Mouse (Mus musculus) spleen, adult 18-20 months (tissue): ENCODE data around the gene Dnaic2.

Experiments used
- DNase-seq, 2 experiments: peaks; one replicate each; pipeline ENCODE4 v3.0.0; 2022; ENCODE audit warnings: mixed read lengths in 2 of 2

Dnaic2 gene

GRCm38 (mm10) chr11:114726965-114727825, at the start of gene Dnaic2:
Gene Dnaic2 (plus strand): TSS chr11:114727408.
- peak; percentile 35 to 36 for DNase-seq

DNA sequence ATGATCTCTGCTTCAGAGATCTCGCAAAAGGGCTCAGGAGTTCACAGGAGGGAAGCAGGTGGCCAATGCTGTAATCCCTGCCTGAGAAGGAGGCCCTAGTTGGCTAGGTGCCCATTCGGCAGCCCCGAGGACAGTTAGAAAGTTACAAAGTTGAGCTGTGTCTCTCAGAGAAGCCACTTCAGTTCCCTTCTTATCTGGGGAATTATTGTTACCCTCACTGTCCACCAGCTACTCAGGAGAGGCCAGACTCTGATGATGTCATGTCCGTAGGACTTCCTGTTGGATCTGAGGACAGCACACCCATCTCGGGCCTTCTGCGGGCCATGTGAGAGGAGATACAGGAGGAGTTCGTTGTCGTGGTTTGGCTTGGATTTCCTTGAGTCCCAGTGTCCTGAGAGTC, 47.6 kb upstream of the Dnaic2 start:
- no peak for DNase-seq

DNA sequence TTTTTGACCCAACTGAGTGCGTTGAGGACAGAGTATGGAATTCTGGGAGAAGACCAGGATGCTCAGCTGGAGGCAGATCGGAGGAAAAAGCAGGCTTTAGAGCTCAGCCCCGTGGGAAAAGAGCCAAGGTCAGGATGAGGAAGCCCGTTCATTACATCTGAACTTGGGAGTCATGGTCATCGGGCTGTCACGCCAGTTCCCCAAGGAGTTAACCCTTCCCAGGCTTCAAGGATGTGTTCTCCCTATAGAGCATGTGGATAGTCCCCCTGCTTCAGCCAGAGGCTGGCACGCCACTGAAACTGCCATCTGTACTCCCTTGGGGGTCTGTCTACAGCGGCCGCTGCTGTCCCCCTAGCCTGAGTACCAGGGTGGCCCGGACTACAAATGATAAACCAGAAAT, 46.9 kb upstream of the Dnaic2 start:
- DNase-seq, result no peak

DNA sequence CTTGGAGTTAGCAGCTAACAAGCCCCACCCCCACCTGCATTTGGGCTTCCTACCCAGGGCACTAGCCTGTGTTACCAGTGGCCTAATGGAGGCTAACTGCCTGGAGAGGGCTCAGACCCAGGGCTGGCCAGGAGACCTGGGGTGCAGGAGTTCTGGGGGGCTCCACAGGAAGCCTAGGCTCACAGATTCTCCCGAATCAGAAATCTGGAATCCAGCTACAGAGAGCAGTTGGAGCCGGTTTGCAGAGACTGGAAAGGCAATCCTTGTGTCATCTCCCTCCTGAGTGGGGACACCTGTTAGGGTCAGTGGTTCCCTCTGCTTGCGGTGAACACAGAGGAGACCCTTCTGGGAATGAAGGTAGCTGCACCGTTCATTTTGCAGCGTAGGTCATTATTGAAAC, 46.2 kb upstream of the Dnaic2 start:
- DNase-seq, result no peak

GRCm38 (mm10) chr11:114682321-114682900, 44.8 kb upstream of the Dnaic2 start:
- no peak for DNase-seq

- DNase-seq, result no peak
Measured at GRCm38 (mm10) chr11:114683029-114683721, 44.0 kb upstream of the Dnaic2 start.

- DNase-seq, result peak in 1 of 2 experiments; percentile 13
Measured at GRCm38 (mm10) chr11:114683722-114684621, 43.2 kb upstream of the Dnaic2 start.

DNA sequence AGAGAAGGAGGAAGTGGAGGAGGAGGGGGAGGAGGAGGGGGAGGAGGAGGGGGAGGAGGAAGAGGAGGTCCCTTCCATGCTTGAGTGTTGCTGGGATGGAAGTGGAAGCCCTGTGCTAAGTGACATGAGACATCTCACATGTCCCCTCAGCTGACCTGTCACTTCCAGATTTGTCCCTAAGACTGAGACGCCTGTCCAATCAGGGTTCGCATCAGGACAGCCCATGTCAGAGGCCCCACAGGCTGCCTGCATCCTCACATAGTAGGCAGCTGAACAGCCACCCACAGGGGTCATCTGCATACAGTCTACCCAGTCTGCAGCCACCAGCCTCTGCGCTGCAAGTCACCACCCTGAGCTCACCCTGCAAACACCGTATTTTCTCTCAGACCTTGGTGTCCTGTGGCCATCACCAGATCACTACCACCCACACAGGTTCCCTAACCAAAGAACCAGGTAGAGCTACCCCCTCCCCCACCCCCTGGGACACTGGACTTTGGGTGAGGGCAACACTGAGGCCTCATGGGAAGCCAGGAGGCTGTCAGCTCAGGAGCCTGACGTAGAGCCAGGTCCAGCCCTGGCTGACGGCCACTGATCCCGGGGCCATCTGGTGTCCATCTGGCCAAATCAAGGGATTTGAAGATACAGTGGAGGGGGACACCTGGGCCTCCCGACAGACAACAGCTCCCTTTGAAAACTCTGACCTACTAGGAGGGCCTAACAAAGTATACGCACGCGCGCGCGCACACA, 42.4 kb upstream of the Dnaic2 start:
- DNase-seq, result no peak

- no peak for DNase-seq
Measured at GRCm38 (mm10) chr11:114685526-114686040, 41.6 kb upstream of the Dnaic2 start.

DNA sequence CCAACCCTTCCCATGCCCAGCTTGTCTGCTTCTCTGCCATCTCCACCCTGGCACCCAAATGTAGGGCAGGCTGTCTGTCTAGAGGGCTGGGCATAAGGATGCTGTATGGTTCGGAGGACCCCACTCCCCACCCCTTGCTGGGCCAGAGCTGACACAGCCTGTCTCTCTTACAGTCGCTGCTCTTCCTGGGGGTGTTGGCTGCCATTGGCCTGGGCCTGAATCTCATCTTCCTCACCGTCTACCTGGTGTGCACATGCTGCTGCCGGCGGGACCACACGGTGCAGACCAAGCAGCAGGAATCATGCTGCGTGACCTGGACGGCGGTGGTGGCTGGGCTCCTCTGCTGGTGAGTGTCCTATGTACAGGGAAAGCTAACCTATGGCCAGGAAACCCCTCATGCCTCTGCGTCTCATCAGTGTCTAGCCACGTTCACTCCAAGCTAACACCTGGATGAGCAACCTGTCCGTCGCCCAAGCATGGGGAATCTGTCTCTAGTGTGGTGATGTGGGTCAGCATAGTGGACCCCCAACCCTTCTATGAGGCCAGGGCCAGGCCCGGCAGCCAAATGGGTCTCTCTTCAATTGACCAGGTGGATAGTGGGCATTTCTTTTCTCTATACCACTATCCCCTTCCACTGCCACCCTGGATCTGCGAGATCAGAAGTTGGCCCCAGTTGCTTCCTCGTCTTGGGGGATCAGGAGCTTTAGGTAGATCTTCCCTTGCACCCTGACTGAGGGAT, 40.8 kb upstream of the Dnaic2 start:
- no peak for DNase-seq

DNA sequence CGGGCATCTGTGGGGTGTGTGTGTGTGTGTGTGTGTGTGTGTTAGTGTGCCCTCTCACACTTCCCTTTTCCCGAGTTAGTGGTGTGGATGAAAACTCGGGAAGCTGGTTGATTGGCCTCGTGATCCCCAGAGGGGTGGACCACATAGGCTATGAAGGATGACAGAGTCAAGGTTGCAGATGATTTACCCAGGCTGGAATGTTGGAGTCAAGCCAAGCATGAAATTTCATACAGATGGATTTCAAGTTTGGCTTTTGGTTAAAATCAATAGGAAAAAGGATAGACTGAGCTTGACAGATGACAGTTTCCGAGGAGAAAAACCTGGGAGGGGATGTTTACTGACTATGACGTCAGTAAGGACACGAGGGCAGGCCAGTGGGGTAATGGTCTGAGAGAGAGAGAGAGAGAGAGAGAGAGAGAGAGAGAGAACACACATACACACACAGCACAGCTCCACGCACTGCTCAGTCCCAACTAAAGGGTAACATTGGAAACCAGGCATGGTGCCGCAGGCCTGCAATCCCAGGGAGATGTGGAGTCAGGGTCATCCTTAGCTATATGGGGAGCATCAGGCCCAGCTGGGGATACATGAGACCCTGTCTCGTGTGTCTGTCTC, 39.5 kb upstream of the Dnaic2 start:
- no peak for DNase-seq

GRCm38 (mm10) chr11:114688729-114689128, 38.5 kb upstream of the Dnaic2 start:
- DNase-seq, result no peak

DNA sequence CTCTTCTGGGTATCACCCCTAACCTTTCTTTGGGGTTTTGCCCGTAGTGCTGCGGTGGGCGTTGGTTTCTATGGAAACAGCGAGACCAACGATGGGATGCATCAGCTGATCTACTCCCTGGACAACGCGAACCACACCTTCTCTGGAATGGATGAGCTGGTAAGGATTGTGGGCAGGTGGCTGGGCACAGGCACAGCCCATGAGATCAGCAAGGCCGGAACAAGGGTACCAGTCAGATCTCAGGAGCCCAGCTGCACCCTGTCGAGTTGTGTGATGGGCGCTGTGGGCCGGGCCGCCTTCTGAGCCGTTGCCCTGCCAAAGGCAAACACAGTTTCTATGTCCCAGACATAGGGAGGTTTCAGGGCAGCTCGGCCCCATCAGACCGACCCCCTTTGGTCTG, 37.0 kb upstream of the Dnaic2 start:
- no peak for DNase-seq

DNA sequence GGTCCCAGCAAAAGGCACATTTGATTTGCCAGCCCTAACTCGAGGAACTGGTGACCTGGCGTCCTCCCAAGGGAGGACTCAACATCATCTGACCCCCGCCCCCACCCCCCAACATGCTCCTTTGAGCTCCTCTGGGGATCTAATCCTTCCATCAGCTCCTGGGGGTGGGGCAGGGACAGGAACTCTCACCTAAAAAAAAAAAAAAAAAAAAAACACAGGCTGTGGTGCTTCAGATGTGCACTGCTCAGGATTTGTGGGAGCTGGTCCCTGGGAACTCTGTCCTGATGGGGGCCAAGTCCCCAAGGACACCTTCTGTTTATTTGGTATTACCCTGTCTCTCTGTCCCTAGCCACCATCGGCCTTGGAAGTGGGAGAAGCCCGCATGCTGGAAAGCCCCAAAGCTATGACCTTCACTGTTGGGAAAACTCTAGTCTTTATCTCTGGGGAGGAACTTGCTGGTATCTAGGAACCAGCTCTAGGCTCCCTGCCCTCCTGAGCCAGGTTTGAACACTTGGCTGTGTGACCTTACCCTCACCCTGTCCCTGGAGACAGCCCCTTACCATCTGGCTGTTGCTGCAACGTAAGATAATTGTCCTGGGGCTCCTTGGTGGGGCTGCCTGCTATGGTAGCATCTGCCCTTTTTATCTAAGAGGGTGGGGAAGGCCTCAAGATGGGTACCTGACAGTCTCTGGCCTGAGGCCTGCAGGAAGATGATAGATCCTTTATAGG, 35.6 kb upstream of the Dnaic2 start:
- no peak for DNase-seq

- DNase-seq, result no peak
Measured at GRCm38 (mm10) chr11:114692601-114693000, 34.6 kb upstream of the Dnaic2 start.

- DNase-seq, result no peak
Measured at GRCm38 (mm10) chr11:114693456-114693855, 33.8 kb upstream of the Dnaic2 start.

DNA sequence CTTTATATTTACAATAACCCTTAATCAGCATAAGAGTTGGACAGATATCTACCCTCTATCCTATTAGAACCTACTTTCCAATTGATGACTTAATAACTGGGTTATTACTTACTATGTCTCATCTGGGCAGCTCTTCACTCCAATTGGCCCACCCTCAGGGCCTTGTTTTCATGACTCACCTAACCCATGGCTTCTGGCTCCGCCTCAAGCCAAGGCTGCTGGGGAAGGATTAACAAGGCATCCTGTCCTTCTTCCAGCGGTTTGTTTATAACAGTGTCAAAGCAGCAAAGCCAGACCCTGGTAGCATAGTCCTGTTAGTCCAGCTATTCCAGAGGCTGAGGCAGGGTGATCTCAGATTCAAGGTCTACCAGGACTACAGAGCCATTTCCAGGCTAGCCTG, 32.8 kb upstream of the Dnaic2 start:
- DNase-seq, result no peak

- no peak for DNase-seq
Measured at GRCm38 (mm10) chr11:114698496-114698895, 28.7 kb upstream of the Dnaic2 start.

- peak in 1 of 2 experiments; percentile 15 for DNase-seq
Measured at GRCm38 (mm10) chr11:114699511-114699910, 27.7 kb upstream of the Dnaic2 start.
